Mouse (Mus musculus) embryonic facial prominence, embryonic 13.5 days (tissue): ENCODE results near the gene Nsun7. TPM values are rescaled to one million over a fixed set of nuclear protein-coding genes. Genes with fewer than 3 reads are reported as not detected.

Experiments used
- ATAC-seq: fragments of 200-750 bp; cut with Nextera tagmentation; 2 replicates; pipeline ENCODE4 v1.8.0; 2017; ENCODE audit warnings: low read depth; ENCODE audit not compliant: insufficient number of reproducible peaks, insufficient read depth, low FRiP score, low TSS enrichment
- H3K27ac ChIP-seq: fragments of 300-500 bp; sonication (generic); 2 replicates; pipeline ENCODE4 v1.5.1; 2015; ENCODE audit warnings: moderate library complexity, mild to moderate bottlenecking, inconsistent platforms
- H3K27me3 ChIP-seq: fragments of 300-500 bp; sonication (generic); 2 replicates; pipeline ENCODE4 v1.6.1; 2015; ENCODE audit warnings: mild to moderate bottlenecking, inconsistent platforms
- H3K36me3 ChIP-seq: fragments of 300-500 bp; sonication (generic); 2 replicates; pipeline ENCODE4 v1.6.1; 2015; ENCODE audit warnings: mild to moderate bottlenecking, inconsistent platforms
- H3K4me1 ChIP-seq: fragments of 300-500 bp; sonication (generic); 2 replicates; pipeline ENCODE4 v1.6.1; 2015; ENCODE audit warnings: inconsistent platforms
- H3K4me2 ChIP-seq: fragments of 300-500 bp; sonication (generic); 2 replicates; pipeline ENCODE4 v1.6.1; 2015; ENCODE audit warnings: moderate library complexity, mild to moderate bottlenecking, inconsistent platforms
- H3K4me3 ChIP-seq: fragments of 300-500 bp; sonication (generic); 2 replicates; pipeline ENCODE4 v1.5.1; 2015; ENCODE audit warnings: mild to moderate bottlenecking, inconsistent platforms
- H3K9ac ChIP-seq: fragments of 300-500 bp; sonication (generic); 2 replicates; pipeline ENCODE4 v1.6.1; 2015; ENCODE audit warnings: mild to moderate bottlenecking, inconsistent platforms
- H3K9me3 ChIP-seq: fragments of 300-500 bp; sonication (generic); 2 replicates; pipeline ENCODE4 v1.6.1; 2016; ENCODE audit warnings: inconsistent platforms
- WGBS: fragments of 180-500 bp; shearing (Covaris S2); methylation state at CpG from one replicate; pipeline ENCODE4 v1.1.7; 2015; ENCODE audit warnings: mixed read lengths; 5-methylcytosine and 5-hydroxymethylcytosine counted together
- polyA plus RNA-seq: library from polyadenylated mRNA; unstranded; fragments of >200 nt; fragmentation: Nextera tagmentation; extraction: Ambion mirVana; gene quantifications from 2 replicates; pipeline ENCODE4 v1.2.1, GENCODE M21; 2015

Nsun7 gene
- polyA plus RNA-seq, 1 experiment from 2014 or later, result 1.1 TPM

DNA sequence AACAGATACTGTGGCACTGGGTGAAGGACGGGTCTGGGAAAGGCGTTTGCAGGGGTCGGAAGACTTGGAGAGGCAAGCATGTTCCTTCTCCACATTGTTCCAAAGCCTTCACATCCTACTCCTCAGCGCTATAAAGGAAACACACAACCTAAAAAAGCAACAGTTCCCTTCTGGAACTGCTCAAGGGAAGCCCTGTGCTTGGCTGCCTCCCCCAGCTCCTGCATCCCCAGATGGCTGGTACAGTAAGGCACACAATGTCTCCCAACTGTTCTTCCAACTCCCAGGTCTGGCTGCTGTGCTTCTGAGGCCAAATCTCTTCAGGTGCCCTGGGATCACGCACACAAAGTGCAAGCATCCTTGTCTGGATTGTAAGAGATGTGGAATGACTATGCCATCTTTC is 56.1 kb downstream of the Nsun7 start:
- H3K27me3 ChIP-seq, result no peaks in the 10 kb centered on the region
- WGBS, result 88% methylated on average over 5 of the region's 5 CpGs
- no peak overlapping the region for H3K9ac ChIP-seq
- peaks cover 9% of the 10 kb centered on the region; the same call in 1 of the 2 replicates for H3K36me3 ChIP-seq
- no peak overlapping the region for H3K27ac ChIP-seq
- no peaks in the 10 kb centered on the region for H3K9me3 ChIP-seq
- no peak overlapping the region for H3K4me2 ChIP-seq
- no peak overlapping the region for H3K4me3 ChIP-seq
- no peak for ATAC-seq
- H3K4me1 ChIP-seq, result peaks cover 6% of the 10 kb centered on the region; the same call in 1 of the 2 replicates

DNA sequence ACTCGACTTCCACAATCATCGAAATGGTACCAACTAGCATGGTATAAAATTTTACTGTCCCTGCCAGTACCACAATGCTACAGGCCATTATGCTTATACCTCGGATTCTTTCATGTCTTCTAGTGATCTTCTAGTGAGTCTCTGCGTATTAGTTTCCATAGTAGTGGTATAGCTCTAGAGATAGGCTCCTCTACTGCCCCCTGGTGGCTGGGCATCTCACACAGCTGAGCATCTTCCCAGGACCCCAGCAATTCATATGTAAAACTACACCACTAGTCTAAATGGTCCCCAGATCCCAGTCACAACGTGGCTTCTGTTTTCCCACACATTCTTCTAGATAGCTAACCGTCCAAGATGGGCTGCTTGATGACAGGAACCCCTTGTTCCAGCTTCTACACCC is 59.6 kb downstream of the Nsun7 start:
- H3K4me1 ChIP-seq, result peaks cover 8% of the 10 kb centered on the region; the same call in 1 of the 2 replicates
- 65% methylated on average over 6 of the region's 6 CpGs for WGBS

GRCm38 (mm10) chr5:66319827-66320404 is 60.2 kb downstream of the Nsun7 start:
- no peak for ATAC-seq
- Histone ChIP-seq H3K4me1 (peaks cover 11% of the 10 kb centered on the region; the same call in 1 of the 2 replicates), H3K9me3 (no peaks in the 10 kb centered on the region), H3K4me3 (no peak overlapping the region), H3K4me2 (peak overlapping the region; percentile 18), H3K27ac (peak overlapping the region; percentile 39; the same call in 1 of the 2 replicates), H3K27me3 (no peaks in the 10 kb centered on the region), H3K36me3 (no peaks in the 10 kb centered on the region), H3K9ac (no peak overlapping the region)
- WGBS, result 31% methylated on average over 14 of the region's 14 CpGs

More for the DNA sequence above, 59.6 kb downstream of the Nsun7 start:
- Histone ChIP-seq H3K4me3 (no peak overlapping the region), H3K4me2 (peak overlapping the region; percentile 18; the same call in 1 of the 2 replicates), H3K27me3 (no peaks in the 10 kb centered on the region), H3K27ac (peak overlapping the region; percentile 39; the same call in 1 of the 2 replicates), H3K36me3 (no peaks in the 10 kb centered on the region), H3K9ac (no peak overlapping the region), H3K9me3 (no peaks in the 10 kb centered on the region)
- ATAC-seq, result no peak

DNA sequence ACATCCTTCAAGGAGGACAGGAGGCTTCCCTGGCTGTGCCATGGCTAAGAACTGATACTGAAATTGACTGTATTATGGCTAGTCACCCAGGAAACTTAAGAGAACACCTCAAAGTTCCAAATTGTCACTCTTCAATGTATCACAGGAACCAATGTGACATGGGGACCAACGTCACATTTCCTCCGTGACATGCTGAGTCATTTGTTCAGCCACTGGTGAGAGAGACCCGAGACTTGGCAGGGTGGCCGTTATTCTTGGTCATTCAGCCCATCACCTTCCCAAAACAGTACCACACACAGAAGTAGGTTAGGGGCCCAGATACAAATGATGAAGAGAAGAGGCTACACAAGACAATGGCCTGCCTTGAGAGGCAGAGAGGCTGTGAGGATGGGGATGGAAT is 63.4 kb downstream of the Nsun7 start:
- Histone ChIP-seq H3K4me1 (peaks cover 17% of the 10 kb centered on the region), H3K9ac (no peak overlapping the region), H3K27me3 (no peaks in the 10 kb centered on the region), H3K27ac (no peak overlapping the region), H3K9me3 (no peaks in the 10 kb centered on the region), H3K4me3 (no peak overlapping the region), H3K4me2 (no peak overlapping the region), H3K36me3 (no peaks in the 10 kb centered on the region)
- 98% methylated on average over 4 of the region's 4 CpGs for WGBS
- ATAC-seq, result no peak

GRCm38 (mm10) chr5:66323603-66324002 is 63.9 kb downstream of the Nsun7 start:
- WGBS, result 83% methylated on average over 11 of the region's 11 CpGs
- H3K27me3 ChIP-seq, result no peaks in the 10 kb centered on the region
- no peak overlapping the region for H3K27ac ChIP-seq
- no peak overlapping the region for H3K4me3 ChIP-seq
- peaks cover 21% of the 10 kb centered on the region for H3K4me1 ChIP-seq
- no peak overlapping the region for H3K4me2 ChIP-seq
- ATAC-seq, result no peak
- no peaks in the 10 kb centered on the region for H3K36me3 ChIP-seq
- no peaks in the 10 kb centered on the region for H3K9me3 ChIP-seq
- H3K9ac ChIP-seq, result no peak overlapping the region

DNA sequence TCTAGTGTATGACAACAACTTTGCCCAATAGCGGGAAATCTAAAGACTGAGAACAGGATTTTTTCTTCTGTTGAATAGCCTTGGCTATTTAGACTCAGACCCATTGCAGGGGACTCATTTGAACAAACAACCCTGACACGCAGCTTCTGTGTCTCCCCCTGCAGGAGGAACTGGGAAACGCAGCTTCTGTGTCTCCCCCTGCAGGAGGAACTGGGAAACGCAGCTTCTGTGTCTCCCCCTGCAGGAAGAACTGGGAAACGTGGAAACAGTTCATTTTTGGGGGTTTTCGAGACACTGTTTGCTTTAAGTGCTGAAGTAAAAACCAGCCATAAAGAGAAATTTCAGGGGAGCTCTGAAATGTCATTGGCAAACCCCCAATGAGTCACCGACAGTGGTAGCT is 66.7 kb downstream of the Nsun7 start:
- Histone ChIP-seq H3K27ac (no peak overlapping the region), H3K27me3 (no peaks in the 10 kb centered on the region), H3K4me2 (no peak overlapping the region), H3K9ac (no peak overlapping the region), H3K36me3 (no peaks in the 10 kb centered on the region), H3K9me3 (no peaks in the 10 kb centered on the region), H3K4me1 (peaks cover 15% of the 10 kb centered on the region), H3K4me3 (no peak overlapping the region)
- ATAC-seq, result no peak
- 80% methylated on average over 7 of the region's 7 CpGs for WGBS

DNA sequence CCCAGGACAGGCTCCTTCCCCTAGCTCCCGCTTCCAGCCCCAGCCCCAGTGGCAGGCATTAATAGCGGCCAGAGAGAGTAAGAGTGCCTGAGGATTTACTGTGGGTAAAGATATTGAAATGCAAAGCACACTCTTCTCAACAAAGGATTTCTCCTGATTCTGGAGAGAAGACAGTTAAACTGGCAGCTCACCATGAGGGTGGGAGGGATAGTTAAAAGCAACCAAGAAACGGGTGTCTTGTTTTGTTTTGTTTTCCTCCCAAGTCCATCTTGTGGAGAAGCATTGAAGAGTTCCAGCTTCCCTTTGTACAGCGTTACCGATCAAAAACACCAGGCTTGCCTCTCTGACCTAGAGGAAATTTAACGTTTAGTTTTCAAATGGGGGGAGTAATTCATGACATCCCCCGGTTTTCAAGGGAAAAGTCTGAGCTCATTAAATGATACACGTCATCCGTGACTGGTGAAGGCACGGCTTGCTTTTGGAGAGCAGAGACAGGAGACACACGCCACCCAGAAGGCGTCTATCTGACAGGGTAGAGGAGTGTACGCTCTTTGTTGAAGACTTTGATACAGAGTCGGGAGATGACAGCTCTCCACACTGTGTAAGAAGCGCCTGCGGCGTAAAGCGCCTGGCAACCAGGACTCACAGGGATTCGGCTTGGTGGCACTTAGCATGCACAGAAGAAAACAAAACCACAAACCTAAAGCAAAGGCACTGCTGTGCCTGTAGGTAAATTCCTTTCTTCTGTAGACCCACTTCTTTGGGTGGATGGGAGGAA is 68.4 kb downstream of the Nsun7 start:
- Histone ChIP-seq H3K27ac (0 out of 2 replicates have a peak overlapping the region, but pooled peaks have one; percentile 7), H3K9me3 (no peaks in the 10 kb centered on the region), H3K4me1 (peaks cover 15% of the 10 kb centered on the region), H3K27me3 (no peaks in the 10 kb centered on the region), H3K4me2 (no peak overlapping the region), H3K9ac (no peak overlapping the region), H3K36me3 (no peaks in the 10 kb centered on the region), H3K4me3 (no peak overlapping the region)
- no peak for ATAC-seq
- 39% methylated on average over 19 of the region's 19 CpGs for WGBS

- peaks cover 15% of the 10 kb centered on the region for H3K4me1 ChIP-seq
- WGBS, result 81% methylated on average over 7 of the region's 7 CpGs
- no peaks in the 10 kb centered on the region for H3K9me3 ChIP-seq
- H3K9ac ChIP-seq, result no peak overlapping the region
- no peak overlapping the region for H3K27ac ChIP-seq
- no peak for ATAC-seq
- H3K4me3 ChIP-seq, result no peak overlapping the region
- no peaks in the 10 kb centered on the region for H3K27me3 ChIP-seq
- H3K4me2 ChIP-seq, result no peak overlapping the region
- no peaks in the 10 kb centered on the region for H3K36me3 ChIP-seq
Measured at GRCm38 (mm10) chr5:66328766-66329165, 69.1 kb downstream of the Nsun7 start.

DNA sequence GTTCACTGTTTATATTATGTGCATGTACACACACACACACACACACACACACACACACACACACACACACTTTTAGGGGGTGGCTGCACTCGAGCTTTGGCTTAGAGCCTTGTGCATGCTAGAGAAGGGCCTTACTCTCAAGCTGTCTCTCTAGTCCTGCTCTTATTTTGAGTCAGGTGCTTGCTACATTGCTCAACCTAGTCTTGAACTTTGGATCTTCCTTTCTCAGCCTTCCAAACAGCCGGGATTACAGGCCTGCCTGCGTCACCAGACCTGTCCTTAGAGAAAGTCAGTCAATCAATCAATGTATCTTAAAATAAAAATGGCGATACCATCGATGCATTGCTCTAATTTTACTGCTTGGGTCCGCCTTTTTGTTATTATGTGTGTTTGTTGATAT is 71.1 kb downstream of the Nsun7 start:
- no peak for ATAC-seq
- Histone ChIP-seq H3K9ac (no peak overlapping the region), H3K27ac (no peak overlapping the region), H3K9me3 (no peaks in the 10 kb centered on the region), H3K4me1 (peaks cover 10% of the 10 kb centered on the region; the same call in 1 of the 2 replicates), H3K27me3 (no peaks in the 10 kb centered on the region), H3K36me3 (no peaks in the 10 kb centered on the region), H3K4me2 (no peak overlapping the region), H3K4me3 (no peak overlapping the region)
- WGBS, result 90% methylated on average over 6 of the region's 6 CpGs

DNA sequence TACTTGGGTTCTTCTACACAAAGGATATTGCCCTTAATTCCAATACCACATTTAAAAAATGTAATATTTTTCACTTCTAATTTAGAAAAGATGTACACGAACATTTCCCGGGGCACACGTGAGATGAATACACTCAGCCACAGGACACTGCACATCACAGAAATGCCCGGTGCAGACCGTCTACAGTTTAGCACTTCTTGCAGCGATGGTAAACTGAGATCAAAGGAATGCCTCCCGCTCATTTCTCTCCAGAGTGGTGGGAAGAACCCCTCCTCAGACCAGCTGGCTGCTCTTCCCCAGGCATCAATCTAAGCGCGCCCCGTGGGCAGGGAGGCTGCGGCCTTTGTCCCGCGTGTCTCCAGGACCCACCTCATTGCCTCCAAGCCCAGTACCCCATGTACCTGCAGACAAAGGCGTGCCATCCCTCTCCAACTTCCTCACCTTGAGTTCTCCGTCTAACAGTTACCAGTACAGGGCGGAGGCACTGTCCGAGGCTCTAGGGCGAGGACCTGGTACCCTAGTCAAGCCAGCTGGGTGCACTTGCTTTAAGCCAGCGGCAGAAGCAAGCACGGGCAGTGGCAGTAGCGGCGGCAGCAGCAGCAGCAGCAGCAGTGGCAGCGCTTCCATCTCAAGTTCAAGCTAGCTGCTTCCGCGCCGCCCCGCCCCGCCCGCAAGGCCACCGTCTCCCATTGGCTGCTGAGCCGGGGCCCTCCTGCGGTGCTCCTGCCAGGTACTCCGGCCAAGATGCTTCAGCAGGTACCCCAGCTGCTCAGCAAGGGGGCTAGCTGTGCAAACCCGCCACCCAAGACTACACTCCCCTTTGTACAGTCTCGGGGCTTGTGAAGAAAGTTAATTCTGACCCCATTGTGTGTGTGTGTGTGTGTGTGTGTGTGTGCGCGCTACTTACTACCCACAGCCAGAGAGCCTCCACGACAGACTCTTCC is 77.6 kb downstream of the Nsun7 start:
- H3K27ac ChIP-seq, result no peak overlapping the region

GRCm38 (mm10) chr5:66337969-66338345 is 78.3 kb downstream of the Nsun7 start:
- WGBS, result 42% methylated on average over 6 of the region's 6 CpGs
- H3K27ac ChIP-seq, result no peak overlapping the region
- no peaks in the 10 kb centered on the region for H3K9me3 ChIP-seq
- H3K4me1 ChIP-seq, result peaks cover 28% of the 10 kb centered on the region
- peaks cover 14% of the 10 kb centered on the region for H3K27me3 ChIP-seq
- peak overlapping the region; percentile 48 for H3K4me3 ChIP-seq
- H3K36me3 ChIP-seq, result no peaks in the 10 kb centered on the region
- peak overlapping the region; percentile 90 for H3K4me2 ChIP-seq
- ATAC-seq, result peak; percentile 33; the same call in 1 of the 2 replicates
- H3K9ac ChIP-seq, result no peak overlapping the region

More for the DNA sequence above, 77.6 kb downstream of the Nsun7 start:
- Histone ChIP-seq H3K27me3 (peaks cover 14% of the 10 kb centered on the region), H3K4me1 (peaks cover 28% of the 10 kb centered on the region), H3K9me3 (no peaks in the 10 kb centered on the region), H3K4me3 (peak overlapping the region; percentile 48), H3K9ac (peak overlapping the region; percentile 69), H3K4me2 (peak overlapping the region; percentile 90), H3K36me3 (no peaks in the 10 kb centered on the region)
- 2% methylated on average over 38 of the region's 38 CpGs for WGBS
- peak; percentile 74 for ATAC-seq
